Mouse (Mus musculus) T-helper 17 cell (primary cell): ENCODE measurements at regions not wholly inside any gene's neighbourhood (a gene's known extent, or its start where the extent isn't known, plus 50 kb on each side); places are given as distances from the start of the nearest gene placed in this dataset.

Experiments
- in situ Hi-C, 2 experiments: fragments of 300-600 bp; cut with MboI, MseI; formaldehyde crosslinking; loops; 1 replicate in 1 of 2; 2 replicates in 1 of 2; pipeline ENCODE4 v1.15.1; 2025; ENCODE audit warnings: high pct_unique_total_duplicates in 2 of 2

DNA sequence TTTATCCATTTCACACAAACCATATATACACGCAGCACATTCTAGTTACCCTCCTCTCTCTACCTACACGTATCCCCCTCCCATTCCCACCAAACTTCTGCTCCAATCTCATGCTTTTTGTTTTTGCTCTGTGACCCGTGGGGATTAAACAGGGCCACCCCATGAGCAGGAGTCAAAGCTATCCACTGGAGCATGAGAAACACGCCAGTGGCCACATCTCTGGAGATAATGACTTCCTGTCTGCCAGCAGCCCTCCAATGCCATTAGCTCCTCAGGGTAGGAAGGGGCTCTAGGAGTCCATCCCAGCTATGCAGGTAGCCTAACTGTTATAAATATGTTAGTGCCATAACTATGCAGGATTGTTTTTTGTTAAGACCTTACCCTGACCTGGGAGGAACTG, 141.9 kb upstream of the Grb10 start:
- in situ Hi-C loops = loop anchor here in 1 of 2 experiments (10.0 kb wide), 1 partner anchor 1116 kb away; no protein-coding TSS in a partner anchor

- in situ Hi-C loops = loop anchor here in 1 of 2 experiments (10.0 kb wide), 1 partner anchor 582 kb away; no protein-coding TSS in a partner anchor
These were observed 133.9 kb upstream of the Grb10 start for GRCm38 (mm10) chr11:12172429-12172828.

GRCm38 (mm10) chr11:12171312-12171711, 132.8 kb upstream of the Grb10 start:
- in situ Hi-C loops = loop anchor here in 1 of 2 experiments (10.0 kb wide), 1 partner anchor 583 kb away; no protein-coding TSS in a partner anchor

DNA sequence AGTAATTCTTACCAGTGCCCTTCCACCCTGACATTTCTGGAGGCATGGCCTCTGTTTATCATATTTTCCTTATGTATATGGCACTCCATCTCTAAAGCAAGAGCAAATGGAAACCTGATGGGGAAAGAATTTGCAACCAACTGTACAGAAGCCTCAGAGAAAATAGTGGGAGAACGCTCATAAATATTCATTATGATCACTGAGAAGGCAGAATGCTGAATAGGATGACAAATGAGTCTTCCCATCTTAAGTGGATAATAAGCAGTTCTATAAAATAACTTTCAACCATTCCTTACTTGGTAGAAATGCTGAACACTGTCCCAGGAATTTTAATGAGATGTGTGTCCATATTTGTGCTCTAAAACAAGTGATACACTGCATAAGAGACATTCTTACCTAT, 129.9 kb upstream of the Grb10 start:
- in situ Hi-C loops = no loop called here
